Mouse (Mus musculus) liver, postnatal 0 days (tissue): ENCODE data around the gene Tor2a. TPM values are rescaled to one million over a fixed set of nuclear protein-coding genes. Genes with fewer than 3 reads are reported as not detected.
A peak's percentile ranks its signal among the peaks of the same experiment; 100 is the strongest.

Experiments
- ATAC-seq: fragments of 200-750 bp; cut with Nextera tagmentation; 2 replicates; pipeline ENCODE4 v1.8.0; 2017; ENCODE audit warnings: mild to moderate bottlenecking, moderate library complexity
- DNase-seq: peaks from one replicate; pipeline ENCODE4 v3.0.0-alpha.2; 2016
- H3K27ac ChIP-seq: fragments of 300-500 bp; sonication (generic); 2 replicates; pipeline ENCODE4 v1.5.1; 2014; ENCODE audit warnings: antibody characterized with exemption, moderate library complexity, mild to moderate bottlenecking, low read depth
- H3K27me3 ChIP-seq: fragments of 300-500 bp; sonication (generic); 2 replicates; pipeline ENCODE4 v1.6.1; 2014; ENCODE audit warnings: low read length, control low read depth, mixed read lengths; ENCODE audit not compliant: insufficient read depth
- H3K36me3 ChIP-seq: fragments of 300-500 bp; sonication (generic); replicated peaks from 2 replicates; pipeline ENCODE4 v1.6.1; 2014; ENCODE audit warnings: mild to moderate bottlenecking, control low read depth, low read length, moderate library complexity, mixed read lengths; ENCODE audit not compliant: insufficient read depth
- H3K4me1 ChIP-seq: fragments of 300-500 bp; sonication (generic); 2 replicates; pipeline ENCODE4 v1.6.1; 2014; ENCODE audit warnings: antibody characterized with exemption, mild to moderate bottlenecking, control low read depth; ENCODE audit not compliant: insufficient read depth
- H3K4me2 ChIP-seq: fragments of 300-500 bp; sonication (generic); 2 replicates; pipeline ENCODE4 v1.6.1; 2014; ENCODE audit warnings: low read depth, mild to moderate bottlenecking, low read length, moderate library complexity, mixed read lengths
- H3K4me3 ChIP-seq: fragments of 300-500 bp; sonication (generic); 2 replicates; pipeline ENCODE4 v1.5.1; 2014; ENCODE audit warnings: low read depth, low read length
- H3K9ac ChIP-seq: fragments of 300-500 bp; sonication (generic); replicated peaks from 2 replicates; pipeline ENCODE4 v1.6.1; 2014; ENCODE audit warnings: mild to moderate bottlenecking, moderate library complexity
- H3K9me3 ChIP-seq: fragments of 300-500 bp; sonication (generic); 2 replicates; pipeline ENCODE4 v1.6.1; 2016; ENCODE audit warnings: mild to moderate bottlenecking, control low read depth, low read length, mixed read lengths
- CTCF ChIP-seq: sonication (generic); IDR thresholded peaks from 2 replicates; pipeline ENCODE4 v1.5.1; 2016; ENCODE audit warnings: antibody characterized with exemption, low read depth
- EP300 ChIP-seq: IDR thresholded peaks from 2 replicates; pipeline ENCODE4 v1.6.1; 2016; ENCODE audit warnings: antibody characterized with exemption, low read depth, mild to moderate bottlenecking
- WGBS: fragments of 180-500 bp; shearing (Covaris S2); extraction: QIAGEN DNeasy Blood & Tissue Kit; methylation state at CpG from one replicate; pipeline ENCODE4 v1.1.7; 2014; ENCODE audit not compliant: insufficient replicate concordance; 5-methylcytosine and 5-hydroxymethylcytosine counted together
- microRNA counts: library from miRNA; unstranded; fragments of <30 nt; microRNA quantifications from one replicate; lab custom pipeline; 2015
- microRNA-seq: library from miRNA; unstranded; fragments of <30 nt; microRNA quantifications from one replicate; pipeline ENCODE4, GENCODE M21; 2016
- polyA plus RNA-seq: library from polyadenylated mRNA; unstranded; fragments of >200 nt; fragmentation: Nextera tagmentation; extraction: Ambion mirVana; gene quantifications from 2 replicates; pipeline ENCODE4 v1.2.1, GENCODE M21; 2015

Gene Tor2a
- polyA plus RNA-seq, 1 experiment from 2014 or later = 34.6 TPM

DNA sequence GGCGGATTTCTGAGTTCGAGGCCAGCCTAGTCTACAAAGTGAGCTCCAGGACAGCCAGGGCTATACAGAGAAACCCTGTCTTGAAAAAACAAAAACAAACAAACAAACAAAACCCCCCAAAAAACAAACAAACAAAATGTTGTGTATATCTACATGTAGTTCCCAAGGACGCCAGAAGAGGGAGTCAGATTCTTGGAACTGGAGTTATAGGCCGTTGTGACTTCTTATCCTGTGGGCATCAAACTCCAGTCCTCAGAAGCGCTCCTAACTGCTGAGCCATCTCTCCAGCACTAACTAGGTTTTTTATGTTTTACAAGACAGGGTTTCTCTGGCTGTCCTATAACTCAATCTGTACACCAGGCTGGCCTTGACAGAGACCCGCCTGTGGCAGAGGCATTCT, 30.1 kb downstream of the Tor2a start:
- no peaks in the 10 kb centered on the region for H3K27me3 ChIP-seq
- TF ChIP-seq EP300 = no peak
- peak; percentile 66 for TF ChIP-seq CTCF
- no peak overlapping the region for H3K4me3 ChIP-seq
- no peaks in the 10 kb centered on the region for H3K36me3 ChIP-seq
- DNase-seq = no peak
- H3K9me3 ChIP-seq = no peaks in the 10 kb centered on the region
- no peak overlapping the region for H3K4me2 ChIP-seq
- H3K4me1 ChIP-seq = no peaks in the 10 kb centered on the region
- 50% methylated on average over 6 of the region's 6 CpGs for WGBS
- H3K9ac ChIP-seq = no peak overlapping the region
- H3K27ac ChIP-seq = no peak overlapping the region
- no peak for ATAC-seq

DNA sequence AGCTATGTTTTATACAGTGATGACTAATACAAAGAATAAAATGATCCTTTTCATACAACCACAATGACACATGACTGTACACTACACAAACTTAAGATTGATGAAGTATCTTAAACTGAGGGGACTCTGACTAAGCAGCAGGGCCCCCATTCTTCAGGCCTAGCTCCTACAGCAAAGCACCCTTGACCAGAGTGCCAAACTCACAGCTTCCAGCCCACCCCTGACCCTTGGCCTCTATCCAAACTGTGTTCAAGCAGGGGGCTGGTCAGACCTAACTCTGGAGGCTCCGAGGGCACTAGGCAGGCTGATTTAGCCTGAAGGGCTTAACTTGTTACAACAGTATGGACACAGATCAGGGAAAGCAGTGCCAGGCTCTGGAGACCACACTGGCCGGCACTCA, 31.5 kb downstream of the Tor2a start:
- WGBS = 56% methylated on average over 2 of the region's 2 CpGs
- Histone ChIP-seq H3K36me3 (no peaks in the 10 kb centered on the region), H3K9me3 (no peaks in the 10 kb centered on the region), H3K9ac (no peak overlapping the region; the same call in 1 of the 2 replicates), H3K27me3 (no peaks in the 10 kb centered on the region), H3K4me3 (no peak overlapping the region), H3K4me1 (no peaks in the 10 kb centered on the region), H3K27ac (no peak overlapping the region), H3K4me2 (no peak overlapping the region)
- no peak for ATAC-seq
- TF ChIP-seq CTCF = no peak
- no peak for TF ChIP-seq EP300
- no peak for DNase-seq

DNA sequence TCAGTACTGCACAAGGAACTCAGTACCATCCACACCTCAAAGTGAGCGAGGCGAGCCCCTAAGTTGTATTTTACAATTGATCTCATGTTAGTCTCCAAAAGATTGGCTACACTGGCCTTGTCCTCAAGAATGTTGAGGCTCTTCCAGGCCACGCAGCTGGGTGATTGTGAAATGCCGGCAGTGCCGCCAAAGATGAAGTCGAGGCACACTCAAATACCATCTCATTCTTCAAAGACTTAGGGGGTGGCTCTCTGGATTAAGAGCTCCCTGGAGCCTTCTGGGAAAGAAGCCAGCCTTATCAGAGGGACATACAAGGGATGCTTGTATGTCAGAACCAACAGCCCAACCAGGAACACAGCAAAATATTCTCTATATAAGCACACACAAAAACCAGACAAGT, 34.3 kb downstream of the Tor2a start:
- H3K9ac ChIP-seq = no peak overlapping the region
- H3K27me3 ChIP-seq = no peaks in the 10 kb centered on the region
- H3K4me3 ChIP-seq = no peak overlapping the region
- 69% methylated on average over 6 of the region's 6 CpGs for WGBS
- H3K4me1 ChIP-seq = no peaks in the 10 kb centered on the region
- H3K9me3 ChIP-seq = no peaks in the 10 kb centered on the region
- TF ChIP-seq EP300 (no peak), CTCF (no peak)
- no peak for DNase-seq
- no peak for ATAC-seq
- no peak overlapping the region for H3K27ac ChIP-seq
- H3K36me3 ChIP-seq = no peaks in the 10 kb centered on the region
- no peak overlapping the region for H3K4me2 ChIP-seq

DNA sequence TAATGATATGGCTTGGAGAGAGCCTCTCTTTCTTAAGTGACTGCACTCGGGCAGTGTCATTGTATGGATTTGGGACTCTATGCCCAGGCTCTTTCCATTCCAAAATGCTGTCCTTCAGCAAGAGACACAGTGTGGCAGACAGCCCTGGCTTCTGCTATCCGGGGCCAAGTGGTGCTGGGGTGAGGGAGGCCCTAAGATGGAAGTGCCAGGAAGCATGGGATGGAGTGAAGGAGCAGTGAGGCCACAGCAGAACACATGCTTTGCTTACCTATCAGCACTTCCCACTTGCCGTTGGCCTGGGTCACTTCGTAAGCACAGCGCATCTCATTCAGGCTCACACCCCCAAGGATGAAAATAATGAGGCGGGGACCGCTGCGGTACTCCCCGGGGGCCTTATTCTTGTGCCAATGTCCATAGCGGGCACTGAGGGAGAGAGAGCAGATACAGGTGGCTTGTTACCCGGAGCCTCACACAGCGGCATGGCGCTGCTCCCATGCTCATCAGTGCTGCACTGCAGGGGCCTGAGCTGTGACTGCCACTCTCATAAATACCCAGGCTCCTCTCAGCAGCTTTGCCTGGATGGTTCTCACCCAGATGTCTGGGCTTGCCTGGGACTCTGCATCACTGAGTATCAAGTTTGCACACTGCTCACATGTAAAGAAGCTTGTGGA, 38.8 kb downstream of the Tor2a start:
- H3K9ac ChIP-seq = no peak overlapping the region
- H3K4me3 ChIP-seq = no peak overlapping the region
- H3K9me3 ChIP-seq = no peaks in the 10 kb centered on the region
- H3K36me3 ChIP-seq = peaks cover 2% of the 10 kb centered on the region; the same call in 1 of the 2 replicates
- H3K27me3 ChIP-seq = no peaks in the 10 kb centered on the region
- TF ChIP-seq CTCF (no peak), EP300 (no peak)
- ATAC-seq (no peak), DNase-seq (no peak)
- no peak overlapping the region for H3K27ac ChIP-seq
- H3K4me2 ChIP-seq = no peak overlapping the region
- H3K4me1 ChIP-seq = no peaks in the 10 kb centered on the region
- WGBS = 88% methylated on average over 13 of the region's 13 CpGs

DNA sequence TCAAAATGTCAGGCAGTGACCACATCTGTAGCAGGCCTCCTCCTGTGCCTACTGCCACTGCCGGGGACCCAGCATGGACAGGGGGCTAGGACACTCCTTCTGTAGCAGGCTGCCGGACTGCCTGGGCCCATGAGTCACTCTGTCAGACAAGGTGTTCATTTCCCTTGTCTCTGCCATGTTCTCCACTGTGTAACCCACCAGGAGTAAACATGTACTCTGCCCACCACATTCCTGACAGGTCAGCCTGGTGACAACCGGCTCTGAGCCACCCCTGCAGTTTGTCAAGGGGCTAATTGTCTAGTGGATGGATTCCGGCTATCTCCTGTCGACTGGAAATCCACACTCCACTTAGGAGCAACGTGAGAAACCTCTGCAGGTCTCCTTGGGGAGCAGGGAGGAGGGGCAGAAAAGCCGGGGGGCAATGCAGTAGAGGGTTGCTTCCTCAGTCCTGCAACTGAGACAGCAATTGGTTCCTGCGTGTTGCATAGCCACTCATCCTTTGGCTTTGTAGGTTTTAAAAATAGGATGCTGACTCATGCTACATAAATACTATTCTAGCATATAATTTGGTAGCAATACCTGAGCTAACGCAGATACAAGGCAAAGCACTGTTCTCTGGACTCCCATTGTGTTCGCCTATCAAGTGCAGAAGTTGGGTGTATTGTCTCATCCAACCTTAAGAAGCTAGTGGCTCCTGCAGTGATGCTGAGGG, 41.4 kb downstream of the Tor2a start:
- H3K27me3 ChIP-seq = no peaks in the 10 kb centered on the region
- H3K4me1 ChIP-seq = no peaks in the 10 kb centered on the region
- peaks cover 2% of the 10 kb centered on the region; the same call in 1 of the 2 replicates for H3K36me3 ChIP-seq
- H3K9ac ChIP-seq = no peak overlapping the region
- H3K4me2 ChIP-seq = no peak overlapping the region
- no peak for ATAC-seq
- no peak overlapping the region for H3K4me3 ChIP-seq
- H3K27ac ChIP-seq = no peak overlapping the region
- WGBS = 60% methylated on average over 10 of the region's 10 CpGs
- no peaks in the 10 kb centered on the region for H3K9me3 ChIP-seq
- TF ChIP-seq EP300 (no peak), CTCF (no peak)
- DNase-seq = no peak

DNA sequence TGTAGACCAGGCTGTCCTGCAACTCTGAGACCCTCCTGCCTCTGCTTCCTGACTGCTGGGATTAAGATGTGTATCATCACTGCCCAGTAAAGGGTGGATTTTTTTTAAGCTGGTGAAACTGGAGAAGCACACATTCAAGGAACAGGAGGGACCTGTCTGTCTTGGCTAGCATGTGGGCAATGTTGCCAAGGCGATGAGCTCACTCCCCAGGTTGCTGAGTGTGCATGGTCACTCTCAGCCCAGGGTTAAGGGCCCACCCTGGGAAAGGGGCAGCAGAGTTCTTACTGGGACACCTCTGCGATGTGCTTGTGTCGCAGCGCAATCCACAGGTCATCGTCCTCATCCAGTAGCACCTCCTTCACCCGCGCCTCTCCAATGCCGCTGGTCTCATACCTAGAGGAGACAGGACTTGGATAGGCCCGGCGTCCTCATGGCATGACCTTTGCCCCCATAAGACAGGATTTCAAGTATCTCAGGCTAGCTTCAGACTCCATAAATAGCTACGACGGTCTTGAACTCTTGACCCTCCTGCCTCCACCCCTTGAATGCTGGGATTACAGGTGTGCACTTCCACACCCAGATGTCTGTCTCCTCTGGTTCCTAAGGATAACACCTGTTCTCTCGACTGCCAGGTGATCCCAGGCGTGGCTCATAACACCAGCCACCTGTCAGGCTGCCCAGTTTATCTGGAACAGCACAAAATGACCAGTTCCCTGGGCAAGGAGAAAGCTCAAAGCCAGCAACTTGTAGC, 52.0 kb downstream of the Tor2a start:
- H3K4me2 ChIP-seq = no peak overlapping the region
- WGBS = 86% methylated on average over 14 of the region's 14 CpGs
- H3K36me3 ChIP-seq = no peaks in the 10 kb centered on the region
- H3K4me3 ChIP-seq = no peak overlapping the region
- no peak for TF ChIP-seq EP300
- TF ChIP-seq CTCF = no peak
- no peaks in the 10 kb centered on the region for H3K27me3 ChIP-seq
- no peak overlapping the region for H3K27ac ChIP-seq
- ATAC-seq (no peak), DNase-seq (no peak)
- H3K9me3 ChIP-seq = no peaks in the 10 kb centered on the region
- H3K4me1 ChIP-seq = no peaks in the 10 kb centered on the region
- no peak overlapping the region for H3K9ac ChIP-seq

MicroRNA genes within 50 kb of the gene (microRNA counts, 519-probe panel; counts per million panel counts)
- microRNA mmu-miR-2861 (lab: Ali Mortazavi, UCI) = not detected

Small RNAs within 50 kb of the gene (microRNA-seq; reads per million reads assigned to microRNA genes)
- gene Mir2861 = not detected
- gene Mir3960 = not detected

Other genes with a start within 250 kb of the Tor2a start
- gene Fam102a, start 221.9 kb upstream of the Tor2a start, polyA plus RNA-seq = 4.8 and 6.1 TPM in 2 replicates
- gene Dpm2, start 186.4 kb upstream of the Tor2a start, polyA plus RNA-seq = 37.0 and 41.7 TPM in 2 replicates
- not detected in 2 replicates for gene Pip5kl1, start 182.4 kb upstream of the Tor2a start, polyA plus RNA-seq
- gene 9430097D07Rik, start 181.6 kb upstream of the Tor2a start, polyA plus RNA-seq = not detected in 2 replicates
- gene St6galnac4, start 170.1 kb upstream of the Tor2a start, polyA plus RNA-seq = 4.3 and 5.8 TPM in 2 replicates
- 14.0 and 15.9 TPM in 2 replicates for gene St6galnac6, start 157.5 kb upstream of the Tor2a start, polyA plus RNA-seq
- 1.3 and 5.9 TPM in 2 replicates for gene Ak1, start 135.5 kb upstream of the Tor2a start, polyA plus RNA-seq
- gene Eng, start 110.6 kb upstream of the Tor2a start, polyA plus RNA-seq = 29.9 and 30.2 TPM in 2 replicates
- 85.3 and 95.9 TPM in 2 replicates for gene Fpgs, start 53.1 kb upstream of the Tor2a start, polyA plus RNA-seq
- gene Cdk9, start 44.2 kb upstream of the Tor2a start, polyA plus RNA-seq = 49.5 and 53.7 TPM in 2 replicates
- gene Sh2d3c, start 36.2 kb upstream of the Tor2a start, polyA plus RNA-seq = 7.6 and 8.3 TPM in 2 replicates
- not detected in 2 replicates for gene 6330409D20Rik, start 16.2 kb upstream of the Tor2a start, polyA plus RNA-seq
- gene Ttc16, start 18.4 kb downstream of the Tor2a start, polyA plus RNA-seq = 0.08 TPM in 1 of 2 replicates, not detected in the other
- 1.1 TPM in 2 replicates for gene Ptrh1, start 18.6 kb downstream of the Tor2a start, polyA plus RNA-seq
- 0.25 TPM in 1 of 2 replicates, not detected in the other for gene Cfap157, start 27.2 kb downstream of the Tor2a start, polyA plus RNA-seq
- 2.1 and 2.3 TPM in 2 replicates for gene Stxbp1, start 90.0 kb downstream of the Tor2a start, polyA plus RNA-seq
- gene Fam129b, start 118.9 kb downstream of the Tor2a start, polyA plus RNA-seq = 5.2 and 5.9 TPM in 2 replicates
- 103 and 104 TPM in 2 replicates for gene Rpl12, start 204.3 kb downstream of the Tor2a start, polyA plus RNA-seq
- gene Lrsam1, start 204.4 kb downstream of the Tor2a start, polyA plus RNA-seq = 1.3 and 1.6 TPM in 2 replicates
- gene Slc2a8, start 224.8 kb downstream of the Tor2a start, polyA plus RNA-seq = 11.7 and 11.8 TPM in 2 replicates